Comparison of ENCODE assay signal across 22 mouse cellular contexts in the genomic region with DNA sequence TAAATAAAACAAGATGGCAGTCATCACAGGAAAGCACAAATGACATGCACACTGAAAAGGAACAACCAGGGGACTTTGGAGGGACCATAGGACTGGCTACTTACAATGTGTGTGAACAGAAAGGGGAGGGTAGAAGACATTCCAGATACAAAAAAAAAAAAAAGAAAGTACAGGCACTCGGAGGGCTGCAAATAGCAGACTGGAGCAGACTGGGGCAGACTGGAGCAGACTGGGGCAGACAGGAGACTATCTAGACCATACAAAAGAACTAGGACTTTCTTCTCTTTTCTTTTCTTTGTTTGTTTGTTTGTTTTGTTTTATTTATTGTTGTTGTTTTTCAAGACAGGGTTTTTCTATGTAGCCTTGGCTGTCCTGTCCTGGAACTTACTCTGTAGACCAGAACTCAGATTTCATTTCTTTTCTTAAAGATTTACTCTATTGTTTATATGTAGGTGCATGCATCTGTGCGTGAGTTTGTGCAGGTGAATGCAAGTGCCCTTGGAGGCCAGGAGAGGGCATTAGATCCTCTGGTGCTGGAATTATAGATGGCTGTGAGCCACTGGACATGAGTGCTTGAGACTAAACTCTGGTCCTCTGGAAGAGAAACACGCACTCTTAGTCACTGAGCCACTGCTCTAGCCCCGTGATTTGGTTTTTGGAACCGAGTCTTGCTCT. TPM values are rescaled to one million over a fixed set of nuclear protein-coding genes. Genes with fewer than 3 reads are reported as not detected.
DNase-seq lines count a peak whose midpoint lies in the region; ATAC-seq and TF ChIP-seq lines count a peak whose summit lies in the region.
"Had no signal": no experiment of that assay in that cellular context is flagged by ENCODE, and none has a peak within 500 bp of the region (broad histone marks: within the 10 kb centered on the region; RNA-seq: fewer than 3 reads in every experiment).

No protein-coding gene starts in this region.

- no peak for DNase-seq in heart, adult 11 months
- peak; percentile 25 for DNase-seq in 416B (ENCODE audit: low read depth)
- DNase-seq in MEL (ENCODE audit: low read depth, low spot score), result no peak
- DNase-seq in adrenal gland, postnatal 4 days (ENCODE audit: low spot score in 2 of 2), result no peak
- no peak for DNase-seq in thymus, postnatal 14 days
- DNase-seq: cerebellum, postnatal 25 days; embryo, embryonic 11 days; kidney, postnatal 10 days; lung, postnatal 14 days; spleen, adult 18-20 months; thymus, postnatal 4 days had no signal

- H3K4me1 ChIP-seq in heart, embryonic 11.5 days (ENCODE audit: control insufficient read depth, insufficient read depth, low read length), result peaks cover 48% of the 10 kb centered on the region
- H3K4me1 ChIP-seq in intestine, postnatal 0 days (replicated peaks; ENCODE audit: control insufficient read depth, insufficient read depth, low read length), result peaks cover 9% of the 10 kb centered on the region
- peaks cover 17% of the 10 kb centered on the region for H3K4me1 ChIP-seq in intestine, embryonic 15.5 days (replicated peaks)
- peaks cover 13 to 18% of the 10 kb centered on the region in 2 experiments for H3K4me1 ChIP-seq in MEL (ENCODE audit: control insufficient read depth in 1 of 2, insufficient read depth in 2 of 2, low read length in 2 of 2)
- H3K4me1 ChIP-seq: megakaryocyte, embryonic 14.5 days had no signal

- TF ChIP-seq EP300 in MEL (IDR thresholded peaks at IDR 0.05; ENCODE audit: low read depth in 1 of 2, low read length in 2 of 2), result no peak

- H3K4me3 ChIP-seq in heart, embryonic 11.5 days (ENCODE audit: low read depth, low read length), result no peak overlapping the region
- no peak overlapping the region for H3K4me3 ChIP-seq in intestine, postnatal 0 days (ENCODE audit: low read depth, low read length)
- no peak overlapping the region for H3K4me3 ChIP-seq in intestine, embryonic 15.5 days (replicated peaks)
- H3K4me3 ChIP-seq in MEL (ENCODE audit: control insufficient read depth in 1 of 2, insufficient read depth in 1 of 2, low read depth in 2 of 2, low read length in 2 of 2), result no peak overlapping the region
- H3K4me3 ChIP-seq: hindbrain, embryonic 13.5 days; limb, embryonic 15.5 days; megakaryocyte, embryonic 14.5 days; neural tube, embryonic 15.5 days had no signal

- H3K27me3 ChIP-seq in heart, embryonic 11.5 days (ENCODE audit: control insufficient read depth, insufficient read depth, low read length), result no peaks in the 10 kb centered on the region
- H3K27me3 ChIP-seq in intestine, postnatal 0 days (replicated peaks; ENCODE audit: control insufficient read depth, insufficient read depth, low read length), result no peaks in the 10 kb centered on the region
- no peaks in the 10 kb centered on the region for H3K27me3 ChIP-seq in intestine, embryonic 15.5 days (replicated peaks)
- H3K27me3 ChIP-seq in MEL (ENCODE audit: control insufficient read depth in 1 of 2, insufficient read depth in 2 of 2, low read length in 2 of 2), result no peaks in the 10 kb centered on the region
- H3K27me3 ChIP-seq: hindbrain, embryonic 13.5 days; limb, embryonic 15.5 days; neural tube, embryonic 15.5 days; Patski had no signal

- H3K9me3 ChIP-seq in heart, embryonic 11.5 days (replicated peaks; ENCODE audit: control insufficient read depth, low read length), result no peaks in the 10 kb centered on the region
- H3K9me3 ChIP-seq in intestine, postnatal 0 days (ENCODE audit: control insufficient read depth), result no peaks in the 10 kb centered on the region
- no peaks in the 10 kb centered on the region for H3K9me3 ChIP-seq in intestine, embryonic 15.5 days
- H3K9me3 ChIP-seq in MEL (replicated peaks; ENCODE audit: insufficient read depth, low read length), result no peaks in the 10 kb centered on the region
- H3K9me3 ChIP-seq: hindbrain, embryonic 13.5 days; limb, embryonic 15.5 days; megakaryocyte, embryonic 14.5 days; neural tube, embryonic 15.5 days had no signal

- H3K4me2 ChIP-seq in heart, embryonic 11.5 days, result no peak overlapping the region
- H3K4me2 ChIP-seq in intestine, postnatal 0 days (replicated peaks; ENCODE audit: low read depth), result no peak overlapping the region
- H3K4me2 ChIP-seq in intestine, embryonic 15.5 days (replicated peaks), result no peak overlapping the region
- H3K4me2 ChIP-seq: hindbrain, embryonic 13.5 days; limb, embryonic 15.5 days; neural tube, embryonic 15.5 days had no signal

- WGBS in heart, embryonic 11.5 days (ENCODE audit: insufficient replicate concordance), result 76% methylated on average over 5 of the region's 5 CpGs
- 90% methylated on average over 5 of the region's 5 CpGs for WGBS in intestine, postnatal 0 days
- 86% methylated on average over 5 of the region's 5 CpGs for WGBS in intestine, embryonic 15.5 days

- no peak for TF ChIP-seq POLR2A in MEL (IDR thresholded peaks at IDR 0.05; ENCODE audit: control insufficient read depth in 1 of 2, insufficient read depth in 1 of 2, low read depth in 1 of 2, low read length in 2 of 2, poor library complexity in 1 of 2)

- H3K9ac ChIP-seq in heart, embryonic 11.5 days (ENCODE audit: low read depth, low read length), result no peak overlapping the region
- H3K9ac ChIP-seq in intestine, postnatal 0 days (ENCODE audit: low read depth, low read length), result no peak overlapping the region
- no peak overlapping the region for H3K9ac ChIP-seq in intestine, embryonic 15.5 days
- no peak overlapping the region for H3K9ac ChIP-seq in MEL (ENCODE audit: control insufficient read depth, low read depth, low read length, poor library complexity, severe bottlenecking)
- H3K9ac ChIP-seq: hindbrain, embryonic 13.5 days; limb, embryonic 15.5 days; neural tube, embryonic 15.5 days had no signal

- no peak for ATAC-seq in heart, embryonic 11.5 days (replicated peaks; ENCODE audit: insufficient number of reproducible peaks, low FRiP score, low TSS enrichment)
- ATAC-seq in intestine, postnatal 0 days, result no peak
- ATAC-seq in intestine, embryonic 15.5 days, result no peak
- ATAC-seq: forebrain, embryonic 16.5 days; inflammation-experienced regulatory T-cells, adult 6 months; midbrain, embryonic 16.5 days; Patski had no signal

- peak overlapping the region; percentile 86 for H3K27ac ChIP-seq in heart, embryonic 11.5 days (ENCODE audit: low read depth, low read length)
- no peak overlapping the region for H3K27ac ChIP-seq in intestine, postnatal 0 days (ENCODE audit: low read depth, low read length)
- H3K27ac ChIP-seq in intestine, embryonic 15.5 days, result no peak overlapping the region
- no peak overlapping the region for H3K27ac ChIP-seq in MEL (ENCODE audit: control insufficient read depth, low read depth, low read length)
- H3K27ac ChIP-seq: hindbrain, embryonic 13.5 days; limb, embryonic 15.5 days; neural tube, embryonic 15.5 days had no signal

- peak; percentile 55 for TF ChIP-seq CTCF in intestine, postnatal 0 days (IDR thresholded peaks at IDR 0.05; ENCODE audit: low read depth)
- peak in 2 of 3 experiments; percentile 20 to 27; a peak in 2 of 6 replicates for TF ChIP-seq CTCF in MEL (IDR thresholded peaks at IDR 0.05 in 2 of 3, conservative IDR thresholded peaks at IDR 0.05 in 1 of 3; ENCODE audit: control insufficient read depth in 1 of 3, insufficient read depth in 1 of 3, low read depth in 2 of 3, low read length in 3 of 3, poor library complexity in 1 of 3, severe bottlenecking in 1 of 3)

- no peaks in the 10 kb centered on the region for H3K79me2 ChIP-seq in MEL (ENCODE audit: control insufficient read depth, insufficient read depth, low read length, poor library complexity)

- no peaks in the 10 kb centered on the region for H3K36me3 ChIP-seq in heart, embryonic 11.5 days (ENCODE audit: control insufficient read depth, insufficient read depth, low read length)
- H3K36me3 ChIP-seq in intestine, postnatal 0 days (ENCODE audit: control insufficient read depth, insufficient read depth), result no peaks in the 10 kb centered on the region; the same call in 1 of the 2 replicates
- no peaks in the 10 kb centered on the region for H3K36me3 ChIP-seq in intestine, embryonic 15.5 days
- H3K36me3 ChIP-seq in MEL (ENCODE audit: control insufficient read depth in 1 of 2, insufficient read depth in 2 of 2, low read length in 2 of 2), result peaks cover 0 to 8% of the 10 kb centered on the region in 2 experiments; a peak in 2 of 4 replicates

- no peak; the same call in 1 of the 2 replicates for TF ChIP-seq RAD21 in MEL (IDR thresholded peaks at IDR 0.05; ENCODE audit: low read depth, low read length)

TF ChIP-seq in MEL, 35 proteins besides CTCF, POLR2A, EP300 and RAD21:
- TF ChIP-seq SMC3 (IDR thresholded peaks at IDR 0.05; ENCODE audit: low read depth, low read length) (peak; percentile 21), GATA1 (IDR thresholded peaks at IDR 0.05; ENCODE audit: low read depth, low read length) (no peak)

RNA-seq across cellular contexts. Expression of a gene that starts 11.1 kb away (rescaled TPM):
- 16.1 and 17.5 TPM in 2 replicates for polyA plus RNA-seq in heart, embryonic 11.5 days (2014; fragmentation: Nextera tagmentation; extraction: Ambion mirVana)
- 30.5 and 35.8 TPM in 2 replicates for polyA plus RNA-seq in intestine, postnatal 0 days (2015; fragmentation: Nextera tagmentation; extraction: Ambion mirVana)
- 12.0 and 14.7 TPM in 2 replicates for polyA plus RNA-seq in intestine, embryonic 15.5 days (2015; fragmentation: Nextera tagmentation; extraction: Ambion mirVana)
- total RNA-seq in MEL (2012; rRNA removed), result 3.1 and 3.3 TPM in 2 replicates
- polyA plus RNA-seq in MEL (2012; ENCODE audit: insufficient read depth in 1 of 2, insufficient read length in 2 of 2, low read depth in 1 of 2, low replicate concordance in 2 of 2, missing spikeins in 1 of 2), result 1 to 10 TPM in 1 of 2 experiments, not detected in 1; 8.5 TPM
- 10 to 100 TPM; 39.4 to 41.1 TPM for total RNA-seq in adrenal gland, postnatal 4 days (2021)

RNA-seq across cellular contexts. Expression of a gene that starts 30.1 kb away (rescaled TPM):
- 3.6 and 5.6 TPM in 2 replicates for polyA plus RNA-seq in heart, embryonic 11.5 days (2014; fragmentation: Nextera tagmentation; extraction: Ambion mirVana)
- 3.2 and 3.4 TPM in 2 replicates for polyA plus RNA-seq in intestine, postnatal 0 days (2015; fragmentation: Nextera tagmentation; extraction: Ambion mirVana)
- 6.7 and 7.7 TPM in 2 replicates for polyA plus RNA-seq in intestine, embryonic 15.5 days (2015; fragmentation: Nextera tagmentation; extraction: Ambion mirVana)
- 1.8 and 2.0 TPM in 2 replicates for total RNA-seq in MEL (2012; rRNA removed)
- 1 to 10 TPM in 1 of 2 experiments, not detected in 1; 3.0 TPM for polyA plus RNA-seq in MEL (2012; ENCODE audit: insufficient read depth in 1 of 2, insufficient read length in 2 of 2, low read depth in 1 of 2, low replicate concordance in 2 of 2, missing spikeins in 1 of 2)
- total RNA-seq in adrenal gland, postnatal 4 days (2021), result 10 to 100 TPM; 11.8 to 12.7 TPM
